Mouse (Mus musculus) common myeloid progenitor, adult 5-6 weeks (primary cell): ENCODE measurements at regions not wholly inside any gene's neighbourhood (a gene's known extent, or its start where the extent isn't known, plus 50 kb on each side); places are given as distances from the start of the nearest gene placed in this dataset.

Source experiments
- ATAC-seq: replicated peaks from 2 replicates; pipeline ENCODE4 v1.8.0; 2016; ENCODE audit warnings: low read depth, mild to moderate bottlenecking, moderate TSS enrichment, inconsistent platforms; ENCODE audit not compliant: poor library complexity, severe bottlenecking

GRCm38 (mm10) chr10:46294290-46294689 is 716.7 kb downstream of the Hace1 start:
- no peak for ATAC-seq

GRCm38 (mm10) chr10:46298352-46298751 is 720.7 kb downstream of the Hace1 start:
- ATAC-seq: no peak

- ATAC-seq: no peak
Measured at GRCm38 (mm10) chr10:46299521-46299920, 721.9 kb downstream of the Hace1 start.

- no peak for ATAC-seq
Measured at GRCm38 (mm10) chr10:46320328-46321038, 742.9 kb downstream of the Hace1 start.

GRCm38 (mm10) chr10:46321040-46321439 is 743.4 kb downstream of the Hace1 start:
- no peak for ATAC-seq

- ATAC-seq: no peak
Measured at GRCm38 (mm10) chr10:46329052-46329451, 751.4 kb downstream of the Hace1 start.

GRCm38 (mm10) chr10:46331599-46332283 is 754.1 kb downstream of the Hace1 start:
- ATAC-seq: no peak

- no peak for ATAC-seq
Measured at GRCm38 (mm10) chr10:46333231-46333630, 755.6 kb downstream of the Hace1 start.

- ATAC-seq: no peak
Measured at GRCm38 (mm10) chr10:46345315-46345714, 767.7 kb downstream of the Hace1 start.

- ATAC-seq: no peak
Measured at GRCm38 (mm10) chr10:46349613-46350012, 772.0 kb downstream of the Hace1 start.

- ATAC-seq: no peak
Measured at GRCm38 (mm10) chr10:46350196-46350595, 772.6 kb downstream of the Hace1 start.

- ATAC-seq: no peak
Measured at GRCm38 (mm10) chr10:46356775-46357174, 779.1 kb downstream of the Hace1 start.

GRCm38 (mm10) chr10:46373715-46374475 is 796.3 kb downstream of the Hace1 start:
- ATAC-seq: no peak

GRCm38 (mm10) chr10:46374646-46375045 is 797.0 kb downstream of the Hace1 start:
- no peak for ATAC-seq

- no peak for ATAC-seq
Measured at GRCm38 (mm10) chr10:46397089-46397488, 819.5 kb downstream of the Hace1 start.

- no peak for ATAC-seq
Measured at GRCm38 (mm10) chr10:46403883-46404282, 826.3 kb downstream of the Hace1 start.
